Mouse (Mus musculus): Measurements from ENCODE around the gene AI481877. TPM values are rescaled to one million over a fixed set of nuclear protein-coding genes. Genes with fewer than 3 reads are reported as not detected.
"Not testable (repeated sequence)": the region's sequence is repeated elsewhere in the genome, so short reads cannot be mapped to it uniquely, and the experiment has no call there.

AI481877 gene
- not detected in 2 replicates for polyA plus RNA-seq (2014; fragmentation: Nextera tagmentation; extraction: Ambion mirVana)

- ATAC-seq (replicated peaks; ENCODE audit: low FRiP score); DNase-seq (ENCODE audit: low spot score); H3K4me1 ChIP-seq (replicated peaks; ENCODE audit: control insufficient read depth, insufficient read depth, low read length); H3K4me2 ChIP-seq (ENCODE audit: low read depth, low read length, severe bottlenecking); H3K9ac ChIP-seq (ENCODE audit: low read length); H3K36me3 ChIP-seq (ENCODE audit: control insufficient read depth, insufficient read depth, low read length); H3K27ac ChIP-seq (ENCODE audit: low read depth, low read length); H3K27me3 ChIP-seq (ENCODE audit: control insufficient read depth, insufficient read depth, low read length); H3K9me3 ChIP-seq (ENCODE audit: control insufficient read depth, low read length); H3K4me3 ChIP-seq (ENCODE audit: low read depth, low read length): not testable (repeated sequence)
- 83% methylated on average over 2 of the region's 6 CpGs for WGBS
Observed at GRCm38 (mm10) chr4:59138507-59139033, at the start of gene AI481877. TSS of gene AI481877 (minus strand) at chr4:59138983.

- peak overlapping the region; percentile 80; the same call in 1 of the 2 replicates for H3K27ac ChIP-seq (ENCODE audit: low read depth, low read length)
- no peaks in the 10 kb centered on the region for H3K4me1 ChIP-seq (replicated peaks; ENCODE audit: control insufficient read depth, insufficient read depth, low read length)
- peak overlapping the region; percentile 65 for H3K4me2 ChIP-seq (ENCODE audit: low read depth, low read length, severe bottlenecking)
- ATAC-seq (replicated peaks; ENCODE audit: low FRiP score) (no peak), DNase-seq (ENCODE audit: low spot score) (no peak)
- no peaks in the 10 kb centered on the region for H3K36me3 ChIP-seq (ENCODE audit: control insufficient read depth, insufficient read depth, low read length)
- H3K9me3 ChIP-seq (ENCODE audit: control insufficient read depth, low read length) = no peaks in the 10 kb centered on the region
- 32% methylated on average over 4 of the region's 4 CpGs for WGBS
- H3K27me3 ChIP-seq (ENCODE audit: control insufficient read depth, insufficient read depth, low read length) = no peaks in the 10 kb centered on the region
- peak overlapping the region; percentile 96 for H3K9ac ChIP-seq (ENCODE audit: low read length)
- H3K4me3 ChIP-seq (ENCODE audit: low read depth, low read length) = peak overlapping the region; percentile 91
Observed at GRCm38 (mm10) chr4:59188474-59188801, 49.7 kb upstream of the AI481877 start.

- 24% methylated on average over 3 of the region's 3 CpGs for WGBS
- no peak overlapping the region for H3K9ac ChIP-seq (ENCODE audit: low read length)
- H3K27me3 ChIP-seq (ENCODE audit: control insufficient read depth, insufficient read depth, low read length) = no peaks in the 10 kb centered on the region
- no peaks in the 10 kb centered on the region for H3K4me1 ChIP-seq (replicated peaks; ENCODE audit: control insufficient read depth, insufficient read depth, low read length)
- H3K9me3 ChIP-seq (ENCODE audit: control insufficient read depth, low read length) = no peaks in the 10 kb centered on the region
- no peak overlapping the region for H3K27ac ChIP-seq (ENCODE audit: low read depth, low read length)
- ATAC-seq (replicated peaks; ENCODE audit: low FRiP score) (no peak), DNase-seq (ENCODE audit: low spot score) (peak; percentile 67)
- no peak overlapping the region for H3K4me2 ChIP-seq (ENCODE audit: low read depth, low read length, severe bottlenecking)
- H3K4me3 ChIP-seq (ENCODE audit: low read depth, low read length) = no peak overlapping the region
- no peaks in the 10 kb centered on the region for H3K36me3 ChIP-seq (ENCODE audit: control insufficient read depth, insufficient read depth, low read length)
Observed at GRCm38 (mm10) chr4:59187289-59187688, 48.5 kb upstream of the AI481877 start.

- ATAC-seq (replicated peaks; ENCODE audit: low FRiP score) = no peak
- H3K4me3 ChIP-seq (ENCODE audit: low read depth, low read length) = no peak overlapping the region
- H3K36me3 ChIP-seq (ENCODE audit: control insufficient read depth, insufficient read depth, low read length) = no peaks in the 10 kb centered on the region
- H3K4me2 ChIP-seq (ENCODE audit: low read depth, low read length, severe bottlenecking) = no peak overlapping the region
- DNase-seq (ENCODE audit: low spot score) = no peak
- H3K4me1 ChIP-seq (replicated peaks; ENCODE audit: control insufficient read depth, insufficient read depth, low read length) = no peaks in the 10 kb centered on the region
- no peak overlapping the region for H3K27ac ChIP-seq (ENCODE audit: low read depth, low read length)
- WGBS = 71% methylated on average over 3 of the region's 3 CpGs
- no peak overlapping the region for H3K9ac ChIP-seq (ENCODE audit: low read length)
- no peaks in the 10 kb centered on the region for H3K9me3 ChIP-seq (ENCODE audit: control insufficient read depth, low read length)
- no peaks in the 10 kb centered on the region for H3K27me3 ChIP-seq (ENCODE audit: control insufficient read depth, insufficient read depth, low read length)
Observed at GRCm38 (mm10) chr4:59185671-59186070, 46.9 kb upstream of the AI481877 start.

GRCm38 (mm10) chr4:59181320-59182271 is 42.8 kb upstream of the AI481877 start:
- H3K27ac ChIP-seq (ENCODE audit: low read depth, low read length) = no peak overlapping the region
- H3K4me3 ChIP-seq (ENCODE audit: low read depth, low read length) = no peak overlapping the region
- no peak for DNase-seq (ENCODE audit: low spot score)
- no peaks in the 10 kb centered on the region for H3K36me3 ChIP-seq (ENCODE audit: control insufficient read depth, insufficient read depth, low read length)
- H3K4me2 ChIP-seq (ENCODE audit: low read depth, low read length, severe bottlenecking) = no peak overlapping the region
- H3K9ac ChIP-seq (ENCODE audit: low read length) = no peak overlapping the region
- ATAC-seq (replicated peaks; ENCODE audit: low FRiP score) = no peak
- no peaks in the 10 kb centered on the region for H3K27me3 ChIP-seq (ENCODE audit: control insufficient read depth, insufficient read depth, low read length)
- H3K4me1 ChIP-seq (replicated peaks; ENCODE audit: control insufficient read depth, insufficient read depth, low read length) = no peaks in the 10 kb centered on the region
- WGBS = 47% methylated on average over 5 of the region's 5 CpGs
- H3K9me3 ChIP-seq (ENCODE audit: control insufficient read depth, low read length) = no peaks in the 10 kb centered on the region

GRCm38 (mm10) chr4:59177566-59177965 is 38.8 kb upstream of the AI481877 start:
- 93% methylated on average over 2 of the region's 2 CpGs for WGBS
- Histone ChIP-seq H3K4me3 (ENCODE audit: low read depth, low read length) (no peak overlapping the region), H3K27me3 (ENCODE audit: control insufficient read depth, insufficient read depth, low read length) (no peaks in the 10 kb centered on the region), H3K36me3 (ENCODE audit: control insufficient read depth, insufficient read depth, low read length) (no peaks in the 10 kb centered on the region), H3K9ac (ENCODE audit: low read length) (no peak overlapping the region), H3K4me2 (ENCODE audit: low read depth, low read length, severe bottlenecking) (no peak overlapping the region), H3K4me1 (replicated peaks; ENCODE audit: control insufficient read depth, insufficient read depth, low read length) (peaks cover 2% of the 10 kb centered on the region; the same call in 1 of the 2 replicates), H3K9me3 (ENCODE audit: control insufficient read depth, low read length) (no peaks in the 10 kb centered on the region), H3K27ac (ENCODE audit: low read depth, low read length) (no peak overlapping the region)
- ATAC-seq (replicated peaks; ENCODE audit: low FRiP score) (no peak), DNase-seq (ENCODE audit: low spot score) (no peak)

- Histone ChIP-seq H3K9me3 (ENCODE audit: control insufficient read depth, low read length) (no peaks in the 10 kb centered on the region), H3K36me3 (ENCODE audit: control insufficient read depth, insufficient read depth, low read length) (no peaks in the 10 kb centered on the region), H3K9ac (ENCODE audit: low read length) (no peak overlapping the region), H3K4me3 (ENCODE audit: low read depth, low read length) (no peak overlapping the region), H3K4me2 (ENCODE audit: low read depth, low read length, severe bottlenecking) (no peak overlapping the region), H3K4me1 (replicated peaks; ENCODE audit: control insufficient read depth, insufficient read depth, low read length) (peaks cover 2% of the 10 kb centered on the region; the same call in 1 of the 2 replicates), H3K27ac (ENCODE audit: low read depth, low read length) (no peak overlapping the region), H3K27me3 (ENCODE audit: control insufficient read depth, insufficient read depth, low read length) (no peaks in the 10 kb centered on the region)
- 68% methylated on average over 6 of the region's 6 CpGs for WGBS
- DNase-seq (ENCODE audit: low spot score) = no peak
- ATAC-seq (replicated peaks; ENCODE audit: low FRiP score) = no peak
Observed at GRCm38 (mm10) chr4:59175929-59176328, 37.1 kb upstream of the AI481877 start.

- Histone ChIP-seq H3K27ac (ENCODE audit: low read depth, low read length) (no peak overlapping the region), H3K4me1 (replicated peaks; ENCODE audit: control insufficient read depth, insufficient read depth, low read length) (peaks cover 2% of the 10 kb centered on the region; the same call in 1 of the 2 replicates), H3K36me3 (ENCODE audit: control insufficient read depth, insufficient read depth, low read length) (no peaks in the 10 kb centered on the region), H3K27me3 (ENCODE audit: control insufficient read depth, insufficient read depth, low read length) (no peaks in the 10 kb centered on the region), H3K4me3 (ENCODE audit: low read depth, low read length) (no peak overlapping the region), H3K9ac (ENCODE audit: low read length) (no peak overlapping the region), H3K4me2 (ENCODE audit: low read depth, low read length, severe bottlenecking) (no peak overlapping the region), H3K9me3 (ENCODE audit: control insufficient read depth, low read length) (no peaks in the 10 kb centered on the region)
- ATAC-seq (replicated peaks; ENCODE audit: low FRiP score) (no peak), DNase-seq (ENCODE audit: low spot score) (no peak)
- 73% methylated on average over 4 of the region's 4 CpGs for WGBS
Observed at GRCm38 (mm10) chr4:59175003-59175402, 36.2 kb upstream of the AI481877 start.

Data from forebrain, embryonic 11.5 days (tissue).